Mouse (Mus musculus): ENCODE measurements around the gene Lclat1.

DNA sequence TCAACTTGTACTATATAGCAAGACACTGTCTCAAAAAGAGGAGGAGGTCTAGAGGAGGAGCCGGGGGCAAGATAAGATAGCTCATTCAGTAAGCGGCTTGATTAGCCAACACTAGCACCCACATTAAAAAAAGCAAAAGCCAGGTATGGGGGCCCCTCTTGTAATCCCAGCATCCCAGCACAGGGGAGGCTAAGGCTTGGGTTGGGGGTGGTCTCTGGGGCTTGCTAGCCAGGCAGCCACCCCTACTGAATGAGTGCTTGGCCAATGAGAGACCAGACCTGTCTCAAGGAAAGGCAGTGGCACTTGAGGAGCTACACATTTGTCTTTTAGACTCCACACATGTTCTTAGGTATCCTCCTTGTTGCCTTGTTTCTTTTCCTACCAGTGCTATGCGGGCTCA is 136.8 kb downstream of the Lclat1 start:
- TF ChIP-seq POLR2A (IDR thresholded peaks at IDR 0.05; ENCODE audit: borderline replicate concordance, insufficient read depth, low read length), result no peak
- TF ChIP-seq CTCF (IDR thresholded peaks at IDR 0.05; ENCODE audit: borderline replicate concordance, insufficient read depth, low read depth, low read length), result no peak

Data from cerebellum, adult 2 months (tissue).